Comparison of ENCODE assay signal across 15 mouse cellular contexts in genomic region chr4:137545568-137545967, GRCm38 (mm10). TPM values are rescaled to one million over a fixed set of nuclear protein-coding genes. Genes with fewer than 3 reads are reported as not detected.
"Had no signal": no experiment of that assay in that cellular context is flagged by ENCODE, and none has a peak within 500 bp of the region (broad histone marks: within the 10 kb centered on the region; RNA-seq: fewer than 3 reads in every experiment).

No protein-coding gene starts in this region.

- ATAC-seq: lung, postnatal 0 days; midbrain, embryonic 13.5 days; midbrain, embryonic 15.5 days had no signal

- H3K27me3 ChIP-seq: lung, embryonic 15.5 days; midbrain, embryonic 13.5 days; midbrain, embryonic 15.5 days; neural tube, embryonic 12.5 days; stomach, embryonic 15.5 days had no signal

- H3K9me3 ChIP-seq: lung, embryonic 15.5 days; megakaryocyte, embryonic 14.5 days; midbrain, embryonic 13.5 days; midbrain, embryonic 15.5 days; neural tube, embryonic 12.5 days; stomach, embryonic 15.5 days had no signal

- H3K9ac ChIP-seq: lung, embryonic 15.5 days; midbrain, embryonic 13.5 days; midbrain, embryonic 15.5 days; neural tube, embryonic 12.5 days; stomach, embryonic 15.5 days had no signal

- H3K27ac ChIP-seq: lung, embryonic 15.5 days; macrophage; midbrain, embryonic 13.5 days; midbrain, embryonic 15.5 days; neural tube, embryonic 12.5 days; stomach, embryonic 15.5 days; stomach, postnatal 0 days had no signal

- H3K4me2 ChIP-seq: lung, embryonic 15.5 days; midbrain, embryonic 11.5 days; midbrain, embryonic 13.5 days; midbrain, embryonic 15.5 days; neural tube, embryonic 12.5 days; stomach, embryonic 15.5 days had no signal

- H3K4me1 ChIP-seq: lung, embryonic 15.5 days; megakaryocyte, embryonic 14.5 days; midbrain, embryonic 13.5 days; midbrain, embryonic 15.5 days; neural tube, embryonic 12.5 days; stomach, embryonic 15.5 days had no signal

- H3K36me3 ChIP-seq: midbrain, embryonic 15.5 days had no signal

- H3K4me3 ChIP-seq: lung, embryonic 15.5 days; megakaryocyte, embryonic 14.5 days; midbrain, embryonic 13.5 days; midbrain, embryonic 15.5 days; neural tube, embryonic 12.5 days; stomach, embryonic 15.5 days had no signal

RNA-seq across cellular contexts. Expression of gene Ldlrad2, which starts 28.8 kb away (rescaled TPM):
- polyA plus RNA-seq: lung, adult 2 months; macrophage; midbrain, embryonic 11.5 days; midbrain, embryonic 15.5 days; neural tube, embryonic 12.5 days; neural tube, embryonic 14.5 days; spleen, adult 2 months; stomach, embryonic 15.5 days; stomach, postnatal 0 days; thymus, adult 2 months; urinary bladder, adult 2 months had no signal
